In the genomic region with DNA sequence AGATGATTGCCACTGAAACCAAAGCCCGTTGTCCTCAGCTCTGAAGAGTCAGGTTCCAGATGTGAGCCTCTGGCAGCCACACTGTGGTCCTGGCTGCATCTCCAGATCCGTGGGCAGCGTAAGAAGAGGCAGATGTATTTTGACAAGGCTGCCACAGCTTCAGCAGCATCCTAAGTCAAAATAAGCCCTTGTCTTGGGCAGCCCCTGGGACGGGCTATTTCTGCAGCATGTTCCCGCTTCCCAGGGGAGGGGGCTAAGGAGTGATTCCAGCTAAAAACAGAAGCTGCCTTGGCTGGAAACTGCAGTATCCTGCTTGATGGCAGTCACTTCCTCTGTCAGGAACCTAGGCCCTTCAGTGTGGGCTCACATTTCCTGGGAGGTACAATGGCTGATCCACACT, we compare ENCODE assay signal across 13 mouse cellular contexts. TPM values are rescaled to one million over a fixed set of nuclear protein-coding genes. Genes with fewer than 3 reads are reported as not detected.
"Had no signal": no experiment of that assay in that cellular context is flagged by ENCODE, and none has a peak within 500 bp of the region (broad histone marks: within the 10 kb centered on the region; RNA-seq: fewer than 3 reads in every experiment).

No protein-coding gene starts in this region.

- H3K36me3 ChIP-seq: liver, embryonic 13.5 days; lung, embryonic 15.5 days had no signal

- H3K9me3 ChIP-seq: liver, embryonic 13.5 days; lung, embryonic 15.5 days had no signal

- H3K4me2 ChIP-seq: limb, embryonic 12.5 days; liver, embryonic 13.5 days; lung, embryonic 15.5 days had no signal

- H3K9ac ChIP-seq: limb, embryonic 12.5 days; liver, embryonic 13.5 days; liver, postnatal 0 days; lung, embryonic 15.5 days had no signal

- ATAC-seq: inflammation-experienced regulatory T-cells, adult 6 months; intestine, postnatal 0 days; liver, postnatal 0 days had no signal

- H3K27me3 ChIP-seq: limb, embryonic 12.5 days; liver, embryonic 13.5 days; lung, embryonic 15.5 days had no signal

- H3K4me1 ChIP-seq: limb, embryonic 12.5 days; liver, embryonic 13.5 days had no signal

- H3K27ac ChIP-seq: limb, embryonic 12.5 days; liver, embryonic 13.5 days; lung, embryonic 15.5 days; macrophage; stomach, postnatal 0 days had no signal

- DNase-seq: kidney, adult 8-10 months; kidney, postnatal 25 days; liver; liver, embryonic 13.5 days; liver, postnatal 0 days; lung, postnatal 14 days; thymus, postnatal 4 days had no signal

- H3K4me3 ChIP-seq: limb, embryonic 12.5 days; liver, embryonic 13.5 days; lung, embryonic 15.5 days had no signal

RNA-seq across cellular contexts. Expression of gene Cplx2, which starts 23.1 kb away (rescaled TPM):
- polyA plus RNA-seq: inflammation-experienced regulatory T-cells, adult 6 months; macrophage had no signal
